Mouse (Mus musculus) urinary bladder, postnatal 25 days (tissue): Measurements from ENCODE around the gene Ndufs7.
"Not testable (repeated sequence)": the region's sequence is repeated elsewhere in the genome, so short reads cannot be mapped to it uniquely, and the experiment has no call there.

Experiments
- DNase-seq: peaks from one replicate; pipeline ENCODE4 v3.0.0; 2022; ENCODE audit warnings: low spot score

Ndufs7 gene

DNA sequence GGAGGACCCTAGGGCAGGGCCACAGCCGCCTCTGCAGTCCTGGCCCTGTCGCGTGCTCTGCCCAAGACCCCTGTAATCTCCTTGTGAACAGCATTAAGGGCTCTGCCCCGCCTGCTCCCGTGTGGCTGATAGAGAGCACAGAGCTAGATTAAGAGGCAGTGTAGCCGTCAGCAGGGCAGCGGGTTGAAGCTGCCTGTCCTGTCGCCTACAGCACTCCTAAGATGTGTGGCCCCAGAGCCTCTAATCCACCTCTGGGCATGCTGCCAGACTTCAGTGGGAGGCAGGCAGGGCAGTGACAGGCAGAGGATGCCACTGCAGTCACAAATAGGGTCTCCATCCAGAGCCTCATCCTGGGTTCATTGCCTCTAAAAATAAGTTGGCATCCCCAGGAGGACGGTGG, 6.8 kb upstream of the Ndufs7 start:
- DNase-seq = no peak

- no peak for DNase-seq
Measured at GRCm38 (mm10) chr10:80242607-80243006, 6.3 kb upstream of the Ndufs7 start.

- DNase-seq = no peak
Measured at GRCm38 (mm10) chr10:80244791-80245399, 4.0 kb upstream of the Ndufs7 start.

GRCm38 (mm10) chr10:80245600-80245999, 3.3 kb upstream of the Ndufs7 start:
- peak; percentile 73 for DNase-seq

DNA sequence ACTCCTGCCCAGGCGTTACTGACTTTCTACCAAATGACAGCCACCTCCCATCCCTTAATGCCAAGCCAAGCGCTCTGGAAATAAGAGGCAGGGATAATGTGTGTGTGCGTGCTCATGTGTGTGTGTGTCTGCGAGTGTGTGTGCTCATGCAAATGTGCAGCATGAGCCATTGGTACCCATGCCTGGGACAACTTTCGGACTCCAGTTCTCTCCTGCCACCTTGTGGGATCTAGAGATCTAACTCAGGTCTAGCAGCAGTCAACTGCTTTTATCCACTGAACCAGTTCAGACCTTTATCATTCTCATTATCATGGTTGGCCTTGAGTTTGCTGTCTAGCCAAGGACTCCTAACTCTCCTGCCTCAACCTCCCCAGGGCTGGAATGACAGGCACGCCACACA, 1.1 kb upstream of the Ndufs7 start:
- DNase-seq = no peak

- DNase-seq = not testable (repeated sequence)
Measured at GRCm38 (mm10) chr10:80248437-80248836, 484 bp upstream of the Ndufs7 start.

DNA sequence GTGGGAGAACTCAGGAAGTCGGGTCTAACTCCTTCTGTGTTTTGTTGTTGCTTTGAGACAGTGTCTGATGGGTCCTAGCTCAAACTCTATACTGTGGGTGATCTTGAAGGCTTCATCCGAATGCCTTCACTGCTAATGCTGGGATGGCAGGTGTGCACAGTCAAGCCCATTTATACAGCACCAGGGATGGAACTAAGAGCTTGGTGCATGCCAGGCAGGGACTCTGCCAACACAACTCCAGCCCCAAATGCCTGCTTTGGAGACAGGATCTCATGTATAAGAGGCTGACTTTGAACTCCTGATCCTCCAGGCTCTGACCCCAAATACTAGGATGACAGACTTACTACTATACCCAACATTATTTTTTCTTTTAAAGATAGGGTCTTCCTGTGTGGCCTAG, 1.1 kb downstream of the Ndufs7 start:
- no peak for DNase-seq

GRCm38 (mm10) chr10:80250573-80250972, 1.7 kb downstream of the Ndufs7 start:
- no peak for DNase-seq

DNA sequence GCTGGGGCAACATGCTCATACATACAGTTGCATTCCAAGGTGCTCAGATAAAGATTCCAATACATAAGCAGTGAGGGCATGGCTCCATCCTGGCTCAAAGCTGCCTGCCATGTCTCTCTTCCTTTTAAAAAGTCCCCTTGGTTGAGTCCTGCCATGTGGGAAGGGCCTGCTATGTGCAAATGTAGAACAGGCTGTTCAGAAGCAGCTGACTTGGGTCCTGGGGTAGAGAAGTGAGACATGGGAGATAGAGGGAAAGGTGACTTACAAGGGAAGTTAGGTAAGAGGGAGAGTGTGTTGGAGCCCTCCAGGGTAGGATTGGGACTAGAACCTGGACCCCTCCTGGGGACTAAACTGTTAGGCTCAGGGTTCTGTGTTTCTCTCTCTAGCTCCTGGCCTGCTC, 3.1 kb downstream of the Ndufs7 start:
- no peak for DNase-seq

DNA sequence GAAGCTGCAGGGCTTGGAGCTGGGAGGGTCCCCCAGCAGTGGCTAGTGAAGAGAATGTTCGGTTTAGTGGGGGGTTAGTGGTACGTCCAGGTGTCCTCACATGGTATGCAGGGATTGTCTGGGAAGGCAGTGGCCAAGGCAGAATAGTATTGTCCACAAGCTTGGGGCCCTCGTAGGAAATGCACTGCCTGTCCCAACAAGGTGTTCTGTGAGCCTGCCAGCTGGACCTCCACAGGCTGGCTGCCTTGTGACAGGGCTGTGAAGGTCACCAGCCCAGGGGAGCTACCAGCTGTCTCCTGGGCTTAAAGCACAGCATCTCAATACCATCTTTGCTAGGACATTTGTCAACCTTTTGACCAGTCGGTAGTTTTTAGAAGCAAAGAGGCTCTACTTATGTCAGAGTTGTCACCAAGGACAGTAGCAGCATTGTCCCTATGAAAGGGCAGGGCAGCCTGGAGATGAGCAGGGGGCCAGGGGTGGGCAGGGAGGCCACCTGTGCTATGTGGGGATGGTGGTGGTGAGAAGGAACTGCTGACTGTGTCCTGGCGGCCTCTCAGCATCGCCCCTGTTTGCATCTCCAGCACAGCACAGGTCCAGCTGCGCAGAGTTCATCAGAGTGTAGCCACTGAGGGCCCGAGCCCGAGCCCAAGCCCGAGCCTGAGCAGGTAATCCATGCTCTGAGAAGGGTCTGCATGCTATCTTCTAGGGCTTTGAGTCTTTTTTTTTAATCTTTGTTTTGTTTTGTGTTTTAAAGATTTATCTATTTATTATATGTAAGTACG, 3.8 kb downstream of the Ndufs7 start:
- DNase-seq = no peak

DNA sequence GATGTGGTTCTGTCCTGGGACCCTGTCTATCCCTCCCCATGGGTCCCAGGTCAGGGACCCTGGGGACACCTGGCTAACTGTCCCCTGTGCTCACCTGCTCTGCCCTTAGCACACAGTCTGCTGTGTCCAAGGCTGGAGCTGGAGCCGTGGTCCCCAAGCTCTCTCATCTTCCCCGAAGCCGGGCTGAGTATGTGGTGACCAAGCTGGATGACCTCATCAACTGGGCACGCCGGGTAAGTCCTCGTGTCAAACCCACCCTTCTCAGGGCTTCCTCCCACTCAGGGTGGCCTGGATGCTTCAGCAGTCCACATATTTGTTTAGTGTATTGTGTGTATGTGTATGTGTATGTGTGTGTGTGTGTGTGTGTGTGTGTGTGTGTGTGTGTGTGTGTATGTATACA, 4.6 kb downstream of the Ndufs7 start:
- no peak for DNase-seq

DNA sequence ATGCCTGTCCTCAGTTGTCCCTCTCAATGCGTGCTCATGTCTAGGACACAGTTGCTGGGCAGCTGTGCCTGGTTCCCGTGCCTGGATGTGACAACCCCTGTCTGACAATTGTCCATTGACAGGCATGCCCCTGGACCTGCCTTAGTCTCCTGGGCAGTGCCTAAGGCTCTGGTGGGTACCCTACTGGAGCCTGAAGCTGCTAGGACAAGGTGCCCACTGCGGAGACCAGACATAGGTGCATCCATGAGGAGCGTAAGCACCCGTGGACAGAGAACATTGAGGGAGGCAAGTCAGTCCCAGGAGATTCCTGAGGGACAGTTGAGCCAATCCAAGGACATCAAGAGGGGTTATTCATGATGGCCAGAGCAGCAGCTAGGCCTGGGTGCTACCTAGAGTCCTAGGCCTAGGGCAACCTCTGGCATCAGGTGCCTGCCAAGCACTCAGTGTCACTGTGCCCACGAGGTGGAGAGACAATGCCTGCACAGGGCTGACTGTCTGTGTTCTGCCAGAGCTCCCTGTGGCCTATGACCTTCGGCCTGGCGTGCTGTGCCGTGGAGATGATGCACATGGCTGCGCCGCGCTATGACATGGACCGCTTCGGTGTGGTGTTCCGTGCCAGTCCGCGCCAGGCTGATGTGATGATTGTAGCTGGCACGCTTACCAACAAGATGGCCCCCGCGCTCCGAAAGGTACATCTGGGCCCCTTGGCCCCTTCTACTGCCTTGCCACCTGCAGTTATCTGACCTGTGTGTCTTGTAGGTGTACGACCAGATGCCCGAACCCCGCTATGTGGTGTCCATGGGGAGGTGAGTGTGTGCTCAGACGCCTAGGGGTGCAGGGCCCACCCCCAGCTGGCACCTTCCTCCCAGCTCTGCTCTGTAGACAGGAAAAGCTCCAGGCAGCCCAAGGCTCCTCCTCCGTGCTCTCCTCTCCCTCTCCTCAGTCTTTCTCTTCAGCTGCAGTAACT, 5.7 kb downstream of the Ndufs7 start:
- no peak for DNase-seq

DNA sequence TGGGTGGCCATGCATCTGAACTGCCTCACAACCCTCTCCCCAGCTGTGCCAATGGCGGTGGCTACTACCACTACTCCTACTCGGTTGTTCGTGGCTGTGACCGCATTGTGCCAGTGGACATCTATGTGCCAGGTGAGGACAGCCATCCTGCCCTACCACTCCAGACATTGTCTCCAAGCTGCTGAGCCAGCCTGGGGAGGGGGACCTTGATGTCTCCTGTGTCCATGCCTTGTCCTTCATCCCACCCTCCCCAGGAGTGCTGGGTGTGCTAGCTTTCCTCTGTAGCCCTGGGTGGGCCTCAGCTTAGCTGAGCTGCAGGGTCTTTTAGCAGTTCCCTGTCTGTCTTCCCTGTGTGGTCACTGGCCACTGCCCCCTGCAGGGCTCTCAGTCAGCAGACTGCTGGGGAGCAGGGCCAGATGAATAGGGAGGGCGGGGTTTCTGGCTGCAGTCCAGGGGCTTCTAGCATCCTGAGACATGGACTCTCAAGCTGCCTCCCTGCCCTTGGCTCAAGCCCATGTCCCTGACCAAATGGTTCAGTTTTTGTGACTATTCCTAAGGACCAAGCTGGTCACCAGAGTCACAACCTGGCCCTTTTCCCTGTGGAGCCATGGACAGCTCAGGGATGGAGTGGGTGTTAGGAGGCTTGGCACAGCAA, 7.1 kb downstream of the Ndufs7 start:
- DNase-seq = no peak

- DNase-seq = no peak
Measured at GRCm38 (mm10) chr10:80257936-80258335, 9.0 kb downstream of the Ndufs7 start.

DNA sequence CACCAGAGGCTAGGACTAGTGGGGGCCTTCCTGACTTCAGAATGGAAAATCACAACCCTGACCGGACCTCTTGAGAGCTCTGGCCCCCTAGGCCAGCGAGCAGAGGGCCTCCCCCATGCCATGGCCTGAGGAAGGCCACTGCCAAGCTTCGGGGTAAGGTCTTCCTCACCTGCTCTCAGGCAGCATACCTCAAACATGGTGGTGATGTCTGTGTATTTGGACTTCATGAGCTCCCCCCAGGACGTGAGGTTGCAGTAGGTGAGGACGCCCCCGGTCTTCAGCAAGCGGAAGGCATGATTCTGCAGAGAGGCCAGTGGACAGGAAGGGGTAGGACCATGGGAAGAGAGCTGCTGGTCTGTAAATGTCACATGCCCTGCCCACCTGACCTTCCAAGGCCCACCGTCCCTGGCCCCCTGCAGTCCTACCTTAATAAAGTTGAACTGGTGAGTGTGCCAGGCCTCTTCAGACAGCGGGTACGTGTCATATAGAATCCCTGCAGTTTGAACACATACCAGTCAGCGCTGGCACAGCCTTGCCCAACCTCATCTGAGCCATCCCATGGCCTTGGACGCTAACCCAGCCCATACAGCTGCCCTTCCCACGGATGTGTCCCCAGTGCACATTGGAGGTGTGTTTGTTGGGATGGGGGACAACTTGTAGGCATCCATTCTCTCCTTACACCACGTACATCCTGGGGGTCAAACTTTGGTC, 10.0 kb downstream of the Ndufs7 start:
- no peak for DNase-seq

DNA sequence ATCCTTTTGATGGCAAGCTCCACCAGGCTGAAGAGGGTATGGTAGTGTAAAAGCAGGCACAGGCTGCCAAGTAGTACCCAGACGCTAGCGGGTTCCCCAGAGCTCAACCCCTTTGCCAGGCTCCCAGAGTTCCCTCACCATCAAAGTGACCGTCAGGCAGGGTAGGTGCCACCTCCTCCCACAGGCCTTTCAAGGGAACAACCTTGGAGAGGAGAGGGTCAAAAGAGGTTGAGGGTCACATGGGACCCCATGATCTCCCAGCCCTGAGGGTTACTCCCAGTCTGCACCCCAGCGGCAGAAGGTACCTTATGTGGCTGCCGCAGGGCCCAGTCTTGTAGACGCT, 10.5 kb downstream of the Ndufs7 start:
- DNase-seq = no peak

GRCm38 (mm10) chr10:80259861-80260641, 11.1 kb downstream of the Ndufs7 start:
- DNase-seq = peak; percentile 26

GRCm38 (mm10) chr10:80260642-80261584, 12.0 kb downstream of the Ndufs7 start, which contains the start of the genes Gamt and Dazap1:
Gamt (minus strand) TSS chr10:80261012.
Dazap1 (plus strand) TSS chr10:80261486.
- peak; percentile 98 for DNase-seq

GRCm38 (mm10) chr10:80261585-80261968, 12.7 kb downstream of the Ndufs7 start:
- peak; percentile 98 for DNase-seq
